Mouse (Mus musculus): ENCODE results near the gene Grap. TPM values are rescaled to one million over a fixed set of nuclear protein-coding genes. Genes with fewer than 3 reads are reported as not detected.
A peak's percentile ranks its signal among the peaks of the same experiment; 100 is the strongest.

Grap gene
- polyA plus RNA-seq, 1 experiment, result 7.7 TPM

DNA sequence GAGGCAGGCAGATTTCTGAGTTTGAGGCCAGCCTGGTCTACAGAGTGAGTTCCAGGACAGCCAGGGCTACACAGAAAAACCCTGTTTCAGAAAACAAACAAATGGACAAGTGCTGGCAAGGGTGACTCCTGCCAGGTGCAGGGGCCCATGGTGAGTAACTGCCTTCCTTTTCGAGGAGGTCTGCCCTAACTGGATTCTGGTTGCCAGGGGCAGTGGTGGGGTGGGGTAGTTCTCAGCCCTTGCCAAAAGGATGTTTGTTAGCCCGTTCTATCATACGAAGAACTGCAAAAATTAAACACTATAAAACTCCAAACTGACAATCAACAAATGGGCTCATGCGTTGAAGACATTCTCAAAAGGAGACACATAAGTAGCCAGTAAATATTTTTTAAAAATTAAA, 3.4 kb upstream of the Grap start:
- TF ChIP-seq CTCF (IDR thresholded peaks at IDR 0.05; ENCODE audit: extremely low read depth, insufficient read length, insufficient replicate concordance, low read depth, low read length) (no peak), POLR2A (IDR thresholded peaks at IDR 0.05; ENCODE audit: low read depth, low read length) (no peak)
- peaks cover 27% of the 10 kb centered on the region for H3K4me1 ChIP-seq (ENCODE audit: control insufficient read depth, insufficient read depth, insufficient read length, low read length)
- no peaks in the 10 kb centered on the region for H3K27me3 ChIP-seq (ENCODE audit: control insufficient read depth, insufficient read depth, low read length)
- no peak overlapping the region for H3K27ac ChIP-seq (ENCODE audit: insufficient read depth, low read depth, low read length)
- WGBS, result 39% methylated on average over 4 of the region's 4 CpGs
- no peaks in the 10 kb centered on the region for H3K36me3 ChIP-seq (ENCODE audit: control insufficient read depth, insufficient read depth, low read length)
- H3K4me3 ChIP-seq (ENCODE audit: low read depth, low read length), result no peak overlapping the region

DNA sequence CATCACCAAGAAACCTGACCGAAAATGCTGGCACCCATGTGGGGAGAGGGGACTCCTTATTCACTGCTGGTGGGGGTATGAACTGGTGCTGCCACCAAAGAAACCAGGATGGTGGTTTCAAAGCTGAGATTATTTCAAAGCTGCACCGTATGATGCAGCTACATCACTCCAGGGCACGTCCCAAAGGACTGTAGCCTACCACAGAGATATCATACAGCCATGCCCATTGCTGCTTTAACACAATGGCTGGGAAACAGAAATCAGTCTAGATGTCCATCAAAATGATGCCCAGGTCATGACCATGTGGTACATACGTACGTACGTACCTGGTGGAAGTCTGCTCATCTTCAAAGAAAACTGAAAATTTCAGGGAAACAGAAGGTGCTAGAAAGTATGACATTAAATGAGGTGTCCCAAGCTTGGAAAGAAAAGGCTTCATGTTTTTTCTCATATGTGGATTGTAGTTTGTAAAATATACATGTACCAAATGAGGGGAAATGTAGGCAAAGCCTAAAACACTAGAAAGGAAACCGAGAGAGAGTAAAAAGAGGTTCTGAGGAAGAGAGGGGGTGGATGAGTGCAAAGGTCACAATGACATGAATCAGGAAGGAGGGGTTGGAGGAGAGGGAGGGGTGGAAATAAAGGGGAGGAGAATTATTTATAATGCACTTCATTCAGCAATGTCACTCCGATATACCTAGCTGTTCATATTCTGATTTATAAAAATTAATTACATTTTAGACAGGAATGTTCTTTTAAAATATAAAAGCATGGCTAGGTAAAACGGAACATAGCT, 2.4 kb upstream of the Grap start:
- Histone ChIP-seq H3K4me1 (ENCODE audit: control insufficient read depth, insufficient read depth, insufficient read length, low read length) (peaks cover 18% of the 10 kb centered on the region), H3K27ac (ENCODE audit: insufficient read depth, low read depth, low read length) (no peak overlapping the region), H3K4me3 (ENCODE audit: low read depth, low read length) (no peak overlapping the region), H3K27me3 (ENCODE audit: control insufficient read depth, insufficient read depth, low read length) (no peaks in the 10 kb centered on the region), H3K36me3 (ENCODE audit: control insufficient read depth, insufficient read depth, low read length) (no peaks in the 10 kb centered on the region)
- WGBS, result 63% methylated on average over 9 of the region's 9 CpGs
- TF ChIP-seq CTCF (IDR thresholded peaks at IDR 0.05; ENCODE audit: extremely low read depth, insufficient read length, insufficient replicate concordance, low read depth, low read length) (no peak), POLR2A (IDR thresholded peaks at IDR 0.05; ENCODE audit: low read depth, low read length) (no peak)

DNA sequence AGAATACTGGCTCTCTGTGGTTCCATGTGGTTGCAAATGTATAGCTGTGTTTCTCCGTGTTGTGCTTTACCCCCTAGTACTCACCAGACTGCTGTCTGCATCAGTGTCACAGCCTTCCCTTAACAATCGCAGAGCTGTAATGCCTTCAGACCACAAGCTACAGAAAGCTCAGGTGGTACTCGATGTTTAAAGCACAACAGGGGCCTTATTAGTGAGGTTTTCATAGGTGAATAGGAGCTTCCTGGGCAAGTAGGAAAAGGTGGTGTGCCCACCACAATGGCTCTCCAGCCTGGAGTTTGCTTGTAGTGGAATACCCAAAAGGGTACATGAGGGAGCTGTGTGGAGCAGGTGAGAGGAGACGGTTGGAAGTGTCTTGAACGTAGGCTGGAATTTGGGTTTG, 849 bp upstream of the Grap start:
- no peak for TF ChIP-seq POLR2A (IDR thresholded peaks at IDR 0.05; ENCODE audit: low read depth, low read length)
- TF ChIP-seq CTCF (IDR thresholded peaks at IDR 0.05; ENCODE audit: extremely low read depth, insufficient read length, insufficient replicate concordance, low read depth, low read length), result no peak
- Histone ChIP-seq H3K36me3 (ENCODE audit: control insufficient read depth, insufficient read depth, low read length) (no peaks in the 10 kb centered on the region), H3K27me3 (ENCODE audit: control insufficient read depth, insufficient read depth, low read length) (no peaks in the 10 kb centered on the region), H3K4me3 (ENCODE audit: low read depth, low read length) (no peak overlapping the region), H3K27ac (ENCODE audit: insufficient read depth, low read depth, low read length) (0 out of 2 replicates have a peak overlapping the region, but pooled peaks have one; percentile 2), H3K4me1 (ENCODE audit: control insufficient read depth, insufficient read depth, insufficient read length, low read length) (peaks cover 17% of the 10 kb centered on the region)
- WGBS, result 95% methylated on average over 5 of the region's 5 CpGs

- H3K4me3 ChIP-seq (ENCODE audit: low read depth, low read length), result peak overlapping the region; percentile 61
- H3K27ac ChIP-seq (ENCODE audit: insufficient read depth, low read depth, low read length), result peak overlapping the region; percentile 28
- peaks cover 8% of the 10 kb centered on the region for H3K4me1 ChIP-seq (ENCODE audit: control insufficient read depth, insufficient read depth, insufficient read length, low read length)
- WGBS, result 74% methylated on average over 2 of the region's 2 CpGs
- TF ChIP-seq POLR2A (IDR thresholded peaks at IDR 0.05; ENCODE audit: low read depth, low read length) (no peak), CTCF (IDR thresholded peaks at IDR 0.05; ENCODE audit: extremely low read depth, insufficient read length, insufficient replicate concordance, low read depth, low read length) (no peak)
- H3K36me3 ChIP-seq (ENCODE audit: control insufficient read depth, insufficient read depth, low read length), result no peaks in the 10 kb centered on the region
- H3K27me3 ChIP-seq (ENCODE audit: control insufficient read depth, insufficient read depth, low read length), result no peaks in the 10 kb centered on the region
Measured at GRCm38 (mm10) chr11:61653568-61653967, 503 bp downstream of the Grap start.

DNA sequence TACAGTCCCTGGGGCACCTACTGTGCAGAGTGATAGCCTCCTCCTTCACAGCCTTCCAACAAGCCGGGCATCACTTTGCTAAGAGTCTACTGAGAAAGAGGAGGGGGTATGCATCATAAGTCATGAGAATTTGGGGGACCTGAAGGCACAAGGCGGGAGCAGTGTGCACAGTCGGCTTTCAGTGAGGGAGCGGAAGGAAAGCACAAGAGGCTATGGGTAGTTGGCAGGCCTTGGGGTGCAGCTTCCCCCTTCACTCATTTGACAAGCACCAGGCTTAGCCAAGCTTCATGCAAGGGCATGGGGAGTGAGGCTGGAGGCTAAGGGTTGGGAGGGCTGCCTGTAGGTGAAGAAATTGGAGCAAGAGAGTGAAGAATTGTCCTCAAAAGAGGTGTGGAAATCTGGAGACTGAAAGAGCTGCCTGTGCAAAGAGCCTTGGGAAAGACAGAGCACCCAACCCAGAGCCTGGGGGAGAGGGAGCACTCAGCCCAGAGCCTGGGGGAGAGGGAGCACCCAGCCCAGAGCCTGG, 1.8 kb downstream of the Grap start:
- Histone ChIP-seq H3K4me1 (ENCODE audit: control insufficient read depth, insufficient read depth, insufficient read length, low read length) (peaks cover 3% of the 10 kb centered on the region; the same call in 1 of the 2 replicates), H3K27me3 (ENCODE audit: control insufficient read depth, insufficient read depth, low read length) (no peaks in the 10 kb centered on the region), H3K36me3 (ENCODE audit: control insufficient read depth, insufficient read depth, low read length) (no peaks in the 10 kb centered on the region), H3K27ac (ENCODE audit: insufficient read depth, low read depth, low read length) (no peak overlapping the region), H3K4me3 (ENCODE audit: low read depth, low read length) (peak overlapping the region; percentile 10; the same call in 1 of the 2 replicates)
- no peak for TF ChIP-seq POLR2A (IDR thresholded peaks at IDR 0.05; ENCODE audit: low read depth, low read length)
- TF ChIP-seq CTCF (IDR thresholded peaks at IDR 0.05; ENCODE audit: extremely low read depth, insufficient read length, insufficient replicate concordance, low read depth, low read length), result no peak
- 87% methylated on average over 4 of the region's 4 CpGs for WGBS

DNA sequence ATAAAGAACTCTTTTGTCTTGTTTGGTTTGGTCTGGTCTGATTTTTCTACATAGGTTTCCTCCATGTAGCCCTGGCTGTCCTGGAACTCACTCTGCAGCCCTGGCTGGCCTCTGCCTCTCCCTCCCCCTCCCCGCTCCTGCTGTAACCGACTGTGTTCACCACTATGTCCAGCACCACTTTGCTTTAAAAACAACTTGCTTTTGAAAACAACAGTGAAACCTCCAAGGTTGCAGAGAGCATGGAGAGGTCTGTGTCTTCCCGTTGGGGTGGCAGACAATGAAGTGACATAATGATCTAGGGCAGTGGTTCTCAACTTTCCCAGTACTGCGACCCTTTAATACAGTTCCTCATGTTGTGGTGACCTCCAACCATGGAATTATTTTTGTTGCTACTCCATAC, 2.6 kb downstream of the Grap start:
- H3K27me3 ChIP-seq (ENCODE audit: control insufficient read depth, insufficient read depth, low read length), result no peaks in the 10 kb centered on the region
- H3K4me1 ChIP-seq (ENCODE audit: control insufficient read depth, insufficient read depth, insufficient read length, low read length), result peaks cover under 1% of the 10 kb centered on the region
- WGBS, result 67% methylated on average over 4 of the region's 4 CpGs
- no peak overlapping the region for H3K27ac ChIP-seq (ENCODE audit: insufficient read depth, low read depth, low read length)
- no peak for TF ChIP-seq POLR2A (IDR thresholded peaks at IDR 0.05; ENCODE audit: low read depth, low read length)
- TF ChIP-seq CTCF (IDR thresholded peaks at IDR 0.05; ENCODE audit: extremely low read depth, insufficient read length, insufficient replicate concordance, low read depth, low read length), result no peak
- no peaks in the 10 kb centered on the region for H3K36me3 ChIP-seq (ENCODE audit: control insufficient read depth, insufficient read depth, low read length)
- no peak overlapping the region for H3K4me3 ChIP-seq (ENCODE audit: low read depth, low read length)

- TF ChIP-seq POLR2A (IDR thresholded peaks at IDR 0.05; ENCODE audit: low read depth, low read length), result no peak
- Histone ChIP-seq H3K27me3 (ENCODE audit: control insufficient read depth, insufficient read depth, low read length) (no peaks in the 10 kb centered on the region), H3K4me1 (ENCODE audit: control insufficient read depth, insufficient read depth, insufficient read length, low read length) (no peaks in the 10 kb centered on the region; the same call in none of the 2 replicates), H3K36me3 (ENCODE audit: control insufficient read depth, insufficient read depth, low read length) (no peaks in the 10 kb centered on the region), H3K4me3 (ENCODE audit: low read depth, low read length) (no peak overlapping the region), H3K27ac (ENCODE audit: insufficient read depth, low read depth, low read length) (no peak overlapping the region)
- 45% methylated on average over 6 of the region's 6 CpGs for WGBS
Measured at GRCm38 (mm10) chr11:61656148-61656850, 3.2 kb downstream of the Grap start.
